Mouse (Mus musculus) CD4-positive, CD25-positive, alpha-beta regulatory T cell, adult 2 months (primary cell): Measurements from ENCODE around the gene Ccdc127.
A peak's percentile ranks its signal among the peaks of the same experiment; 100 is the strongest.

Experiments used
- DNase-seq: peaks from one replicate; pipeline ENCODE4 v3.0.0-alpha.2; 2012; ENCODE audit warnings: low read depth, low spot score

Ccdc127 gene

GRCm38 (mm10) chr13:74349566-74350434 is at the start of gene Ccdc127, which contains the start of gene Sdha:
Ccdc127 (plus strand) TSS chr13:74350309.
Sdha (minus strand) TSS chr13:74350280.
- peak; percentile 100 for DNase-seq

GRCm38 (mm10) chr13:74300925-74301606 is 49.0 kb upstream of the Ccdc127 start:
- DNase-seq = peak; percentile 72

- no peak for DNase-seq
Measured at GRCm38 (mm10) chr13:74301607-74301984, 48.5 kb upstream of the Ccdc127 start.

- DNase-seq = peak; percentile 24
Measured at GRCm38 (mm10) chr13:74302050-74303037, 47.8 kb upstream of the Ccdc127 start.

GRCm38 (mm10) chr13:74305380-74305779 is 44.7 kb upstream of the Ccdc127 start:
- DNase-seq = no peak

- DNase-seq = no peak
Measured at GRCm38 (mm10) chr13:74305780-74306179, 44.3 kb upstream of the Ccdc127 start.

- no peak for DNase-seq
Measured at GRCm38 (mm10) chr13:74314616-74315015, 35.5 kb upstream of the Ccdc127 start.

- peak; percentile 3 for DNase-seq
Measured at GRCm38 (mm10) chr13:74316386-74316785, 33.7 kb upstream of the Ccdc127 start.

- DNase-seq = no peak
Measured at GRCm38 (mm10) chr13:74316789-74317169, 33.3 kb upstream of the Ccdc127 start.

- peak; percentile 95 for DNase-seq
Measured at GRCm38 (mm10) chr13:74317170-74317849, 32.8 kb upstream of the Ccdc127 start, which contains the start of gene Pdcd6. Pdcd6 (minus strand) TSS chr13:74317580.

GRCm38 (mm10) chr13:74329321-74329720 is 20.8 kb upstream of the Ccdc127 start:
- DNase-seq = no peak

GRCm38 (mm10) chr13:74341036-74341435 is 9.1 kb upstream of the Ccdc127 start:
- peak; percentile 80 for DNase-seq

- no peak for DNase-seq
Measured at GRCm38 (mm10) chr13:74350435-74350906, 362 bp downstream of the Ccdc127 start.

- no peak for DNase-seq
Measured at GRCm38 (mm10) chr13:74356491-74356890, 6.4 kb downstream of the Ccdc127 start.

- no peak for DNase-seq
Measured at GRCm38 (mm10) chr13:74362218-74362617, 12.1 kb downstream of the Ccdc127 start.

GRCm38 (mm10) chr13:74363176-74363858 is 13.2 kb downstream of the Ccdc127 start:
- no peak for DNase-seq

- DNase-seq = no peak
Measured at GRCm38 (mm10) chr13:74363859-74364235, 13.7 kb downstream of the Ccdc127 start, which contains the start of gene Lrrc14b. Lrrc14b (minus strand) TSS chr13:74364005.

GRCm38 (mm10) chr13:74381533-74382276 is 31.6 kb downstream of the Ccdc127 start:
- no peak for DNase-seq

GRCm38 (mm10) chr13:74382289-74382688 is 32.2 kb downstream of the Ccdc127 start:
- DNase-seq = no peak
